Mouse (Mus musculus): ENCODE results near the gene Gm47189. TPM values are rescaled to one million over a fixed set of nuclear protein-coding genes. Genes with fewer than 3 reads are reported as not detected.
"Not testable (repeated sequence)": the region's sequence is repeated elsewhere in the genome, so short reads cannot be mapped to it uniquely, and the experiment has no call there.

The Gm47189 gene
- not detected in 2 replicates for polyA plus RNA-seq (2014; fragmentation: Nextera tagmentation; extraction: Ambion mirVana)

GRCm38 (mm10) chr14:41772341-41772740 is at the start of gene Gm47189:
Gene Gm47189, minus strand, starts transcription at chr14:41772441.
- not testable (repeated sequence) for H3K9me3 ChIP-seq (ENCODE audit: control insufficient read depth, low read length); H3K36me3 ChIP-seq (ENCODE audit: control insufficient read depth, insufficient read depth, low read length); H3K4me1 ChIP-seq (ENCODE audit: control insufficient read depth, insufficient read depth, low read length); ATAC-seq (ENCODE audit: insufficient read depth, low FRiP score, low TSS enrichment); H3K9ac ChIP-seq (ENCODE audit: low read length); H3K27ac ChIP-seq (ENCODE audit: low read depth, low read length); H3K4me3 ChIP-seq (ENCODE audit: low read depth, low read length); H3K27me3 ChIP-seq (ENCODE audit: control insufficient read depth, insufficient read depth, low read length); H3K4me2 ChIP-seq (ENCODE audit: low read depth); DNase-seq (ENCODE audit: low spot score)

- not testable (repeated sequence) for H3K4me3 ChIP-seq (ENCODE audit: low read depth, low read length); H3K36me3 ChIP-seq (ENCODE audit: control insufficient read depth, insufficient read depth, low read length); H3K9me3 ChIP-seq (ENCODE audit: control insufficient read depth, low read length); H3K4me1 ChIP-seq (ENCODE audit: control insufficient read depth, insufficient read depth, low read length); DNase-seq (ENCODE audit: low spot score); H3K9ac ChIP-seq (ENCODE audit: low read length); H3K4me2 ChIP-seq (ENCODE audit: low read depth); ATAC-seq (ENCODE audit: insufficient read depth, low FRiP score, low TSS enrichment); H3K27ac ChIP-seq (ENCODE audit: low read depth, low read length); H3K27me3 ChIP-seq (ENCODE audit: control insufficient read depth, insufficient read depth, low read length)
- whole genome bisulfite sequencing: 67% methylated on average over 2 of the region's 3 CpGs
Measured at GRCm38 (mm10) chr14:41755931-41756330, 16.3 kb downstream of the Gm47189 start.

GRCm38 (mm10) chr14:41750514-41750913 is 21.7 kb downstream of the Gm47189 start, which contains the start of gene Gm7929:
Gene Gm7929, minus strand, starts transcription at chr14:41750614.
- not testable (repeated sequence) for H3K36me3 ChIP-seq (ENCODE audit: control insufficient read depth, insufficient read depth, low read length); H3K4me2 ChIP-seq (ENCODE audit: low read depth); H3K4me1 ChIP-seq (ENCODE audit: control insufficient read depth, insufficient read depth, low read length); H3K4me3 ChIP-seq (ENCODE audit: low read depth, low read length); H3K27me3 ChIP-seq (ENCODE audit: control insufficient read depth, insufficient read depth, low read length); DNase-seq (ENCODE audit: low spot score); H3K9me3 ChIP-seq (ENCODE audit: control insufficient read depth, low read length); ATAC-seq (ENCODE audit: insufficient read depth, low FRiP score, low TSS enrichment); H3K27ac ChIP-seq (ENCODE audit: low read depth, low read length); H3K9ac ChIP-seq (ENCODE audit: low read length)
- no CpG with 5 or more reads among the region's 1 CpGs for WGBS

- not testable (repeated sequence) for H3K36me3 ChIP-seq (ENCODE audit: control insufficient read depth, insufficient read depth, low read length); DNase-seq (ENCODE audit: low spot score); ATAC-seq (ENCODE audit: insufficient read depth, low FRiP score, low TSS enrichment); H3K27me3 ChIP-seq (ENCODE audit: control insufficient read depth, insufficient read depth, low read length); H3K9ac ChIP-seq (ENCODE audit: low read length); H3K27ac ChIP-seq (ENCODE audit: low read depth, low read length); H3K4me1 ChIP-seq (ENCODE audit: control insufficient read depth, insufficient read depth, low read length); H3K9me3 ChIP-seq (ENCODE audit: control insufficient read depth, low read length); H3K4me3 ChIP-seq (ENCODE audit: low read depth, low read length); H3K4me2 ChIP-seq (ENCODE audit: low read depth)
- 78% methylated on average over 15 of the region's 17 CpGs for WGBS
Measured at GRCm38 (mm10) chr14:41723437-41723836, 48.8 kb downstream of the Gm47189 start.

- DNase-seq (ENCODE audit: low spot score); H3K4me2 ChIP-seq (ENCODE audit: low read depth); H3K4me1 ChIP-seq (ENCODE audit: control insufficient read depth, insufficient read depth, low read length); H3K4me3 ChIP-seq (ENCODE audit: low read depth, low read length); H3K27ac ChIP-seq (ENCODE audit: low read depth, low read length); H3K9me3 ChIP-seq (ENCODE audit: control insufficient read depth, low read length); H3K9ac ChIP-seq (ENCODE audit: low read length); H3K36me3 ChIP-seq (ENCODE audit: control insufficient read depth, insufficient read depth, low read length); H3K27me3 ChIP-seq (ENCODE audit: control insufficient read depth, insufficient read depth, low read length); ATAC-seq (ENCODE audit: insufficient read depth, low FRiP score, low TSS enrichment): not testable (repeated sequence)
- WGBS: 85% methylated on average over 1 of the region's 1 CpGs
Measured at GRCm38 (mm10) chr14:41717180-41717579, 55.1 kb downstream of the Gm47189 start.

Other genes with a start within 250 kb of the Gm47189 start
- gene Gm7970, start 216.9 kb downstream of the Gm47189 start, polyA plus RNA-seq (2014; fragmentation: Nextera tagmentation; extraction: Ambion mirVana): not detected in 2 replicates
- not detected in 2 replicates for gene 1700049E17Rik2, start 199.2 kb downstream of the Gm47189 start, polyA plus RNA-seq (2014; fragmentation: Nextera tagmentation; extraction: Ambion mirVana)
- not detected in 2 replicates for gene Gm3072, start 147.8 kb downstream of the Gm47189 start, polyA plus RNA-seq (2014; fragmentation: Nextera tagmentation; extraction: Ambion mirVana)
- gene Gm3676, start 126.0 kb downstream of the Gm47189 start, polyA plus RNA-seq (2014; fragmentation: Nextera tagmentation; extraction: Ambion mirVana): not detected in 2 replicates
- gene Gm8068, start 70.6 kb downstream of the Gm47189 start, polyA plus RNA-seq (2014; fragmentation: Nextera tagmentation; extraction: Ambion mirVana): not detected in 2 replicates
- gene Gm7929, start 21.8 kb downstream of the Gm47189 start, polyA plus RNA-seq (2014; fragmentation: Nextera tagmentation; extraction: Ambion mirVana): not detected in 2 replicates
- not detected in 2 replicates for gene Gm7980, start 134.8 kb upstream of the Gm47189 start, polyA plus RNA-seq (2014; fragmentation: Nextera tagmentation; extraction: Ambion mirVana)
- gene 1700049E17Rik1, start 152.5 kb upstream of the Gm47189 start, polyA plus RNA-seq (2014; fragmentation: Nextera tagmentation; extraction: Ambion mirVana): not detected in 2 replicates
- gene 1700024B05Rik, start 171.6 kb upstream of the Gm47189 start, polyA plus RNA-seq (2014; fragmentation: Nextera tagmentation; extraction: Ambion mirVana): not detected in 2 replicates
- gene Gm6401, start 195.5 kb upstream of the Gm47189 start, polyA plus RNA-seq (2014; fragmentation: Nextera tagmentation; extraction: Ambion mirVana): not detected in 2 replicates
- gene Gm3543, start 210.9 kb upstream of the Gm47189 start, polyA plus RNA-seq (2014; fragmentation: Nextera tagmentation; extraction: Ambion mirVana): not detected in 2 replicates